Mouse (Mus musculus): ENCODE measurements around the gene Bfsp1. TPM values are rescaled to one million over a fixed set of nuclear protein-coding genes. Genes with fewer than 3 reads are reported as not detected.

The Bfsp1 gene
- total RNA-seq (2023), result not detected

DNA sequence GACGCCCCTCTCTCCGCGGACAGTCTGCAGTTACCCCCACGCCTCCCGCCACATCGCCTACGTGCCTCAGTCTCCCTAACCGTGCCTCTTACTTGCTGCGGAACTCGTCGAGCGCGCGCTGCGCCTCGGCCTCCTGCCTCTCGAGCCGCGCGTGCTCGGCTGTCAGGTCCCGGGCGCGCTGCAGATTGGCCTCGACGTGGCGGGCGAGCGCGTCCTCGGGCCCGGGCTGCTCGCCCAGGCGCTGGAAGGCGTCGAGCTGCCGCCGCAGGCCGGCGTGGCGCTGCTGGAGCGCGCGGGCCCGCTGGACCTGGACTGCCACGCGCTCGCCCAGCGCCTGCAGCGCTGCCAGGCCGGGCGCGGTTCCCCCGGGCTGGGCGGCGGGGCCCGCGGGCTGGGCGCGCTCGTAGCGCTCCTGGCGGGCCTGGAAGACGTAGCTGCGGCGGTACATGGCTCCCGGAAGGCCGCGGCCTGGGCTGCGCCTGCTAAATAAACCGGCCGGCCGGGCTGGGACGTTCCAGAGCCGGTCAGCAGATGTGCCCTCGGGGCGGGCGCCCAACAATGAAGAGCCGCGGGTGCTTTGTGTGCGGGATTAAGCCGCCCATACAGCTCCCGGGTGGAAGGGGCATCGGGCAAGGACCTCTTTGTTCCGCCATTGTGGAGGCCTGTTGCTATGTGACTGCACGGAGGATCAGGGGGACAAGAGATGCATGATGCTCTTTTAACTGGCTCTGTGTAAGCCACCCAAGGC lies at the start of gene Bfsp1:
Bfsp1 (minus strand) TSS at position 690 of the 748 bp plus-strand sequence.

Other genes starting within 250 kb of the Bfsp1 start
- gene Dstn, start 52.1 kb upstream of the Bfsp1 start, total RNA-seq (2023), result 19.9 TPM
- 78.9 TPM for gene Rrbp1, start 148.1 kb upstream of the Bfsp1 start, total RNA-seq (2023)
- not detected for gene Banf2, start 169.9 kb upstream of the Bfsp1 start, total RNA-seq (2023)